Mouse (Mus musculus) granulocyte monocyte progenitor cell, adult 5-6 weeks (primary cell): Measurements from ENCODE around the gene Trappc12. TPM values are rescaled to one million over a fixed set of nuclear protein-coding genes. Genes with fewer than 3 reads are reported as not detected.

Experiments
- ATAC-seq: replicated peaks from 2 replicates; pipeline ENCODE4 v1.8.0; 2016; ENCODE audit warnings: mild to moderate bottlenecking, moderate TSS enrichment, inconsistent platforms; ENCODE audit not compliant: poor library complexity, severe bottlenecking
- total RNA-seq, 2 experiments: library from RNA; stranded (forward) in 1 of 2; stranded (reverse) in 1 of 2; fragments of 200-712, 200-1000 nt in 1 of 2; fragments of >200 nt in 1 of 2; fragmentation: Nextera tagmentation in 1 of 2; gene quantifications; 2 replicates each; pipeline ENCODE4 v1.2.3; 2014 to 2017

Trappc12 gene
- total RNA-seq, 2 experiments from 2014 or later: 41.2 to 46.5 TPM

- ATAC-seq: no peak
Measured at GRCm38 (mm10) chr12:28694231-28694630, 56.0 kb downstream of the Trappc12 start.

GRCm38 (mm10) chr12:28693738-28694137, 56.5 kb downstream of the Trappc12 start:
- ATAC-seq: no peak

DNA sequence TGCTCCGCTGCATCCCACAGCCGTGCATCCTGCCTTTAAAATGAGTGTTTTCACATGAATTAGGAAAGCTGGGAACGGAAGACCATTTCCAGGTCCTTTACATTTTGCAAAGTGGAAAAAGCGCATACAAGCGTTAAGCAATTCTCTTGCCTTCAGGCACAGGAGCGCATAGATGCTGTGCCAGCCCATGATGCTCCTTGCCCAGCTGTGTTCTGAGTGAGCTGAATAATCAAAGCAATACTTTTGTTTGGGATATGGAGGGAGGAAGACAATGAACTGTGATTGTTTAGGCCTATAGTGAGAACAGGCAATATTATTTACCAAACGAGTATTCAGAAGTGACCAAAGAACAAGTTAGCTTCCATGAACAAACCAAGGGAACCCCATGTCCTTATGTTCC, 59.5 kb downstream of the Trappc12 start:
- ATAC-seq: no peak

- no peak for ATAC-seq
Measured at GRCm38 (mm10) chr12:28688996-28689395, 61.3 kb downstream of the Trappc12 start.

GRCm38 (mm10) chr12:28686199-28686879, 63.9 kb downstream of the Trappc12 start:
- no peak for ATAC-seq

- ATAC-seq: no peak
Measured at GRCm38 (mm10) chr12:28685771-28686170, 64.5 kb downstream of the Trappc12 start.

DNA sequence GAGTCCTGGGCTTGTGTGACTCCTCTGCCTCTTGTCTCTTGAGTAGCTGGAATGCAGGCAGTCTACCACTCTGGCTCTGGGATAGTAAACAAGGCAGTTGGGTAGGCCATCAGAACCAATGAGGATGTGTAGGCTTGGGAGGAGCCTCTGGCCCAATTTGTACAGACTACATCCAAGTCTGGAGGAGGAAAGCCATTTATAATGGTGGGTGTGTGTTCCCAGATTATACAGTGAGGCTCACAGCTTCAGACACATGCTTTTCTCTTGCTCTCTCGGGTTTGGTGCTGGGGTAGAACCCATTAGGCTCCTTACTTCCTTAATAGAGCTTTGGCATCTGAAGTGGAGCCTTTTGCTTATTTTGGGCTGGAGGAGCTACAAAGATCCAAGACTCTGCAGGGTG, 65.6 kb downstream of the Trappc12 start:
- no peak for ATAC-seq

DNA sequence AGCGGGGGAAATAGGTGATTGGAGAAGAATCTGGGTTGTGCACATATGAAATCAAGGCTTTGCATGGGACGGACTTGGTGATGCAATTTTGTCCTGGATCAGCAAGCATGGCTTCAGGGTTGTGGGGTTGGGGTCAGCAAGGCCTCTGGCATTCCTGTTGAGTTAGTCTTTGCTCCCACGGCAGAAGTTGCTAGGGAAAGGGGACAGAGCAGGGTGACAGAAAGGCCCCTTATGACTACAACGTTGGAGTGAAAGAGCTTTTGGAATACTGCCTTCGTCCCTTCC, 74.4 kb downstream of the Trappc12 start:
- ATAC-seq: 0 out of 2 replicates have a peak, but pooled peaks have one; percentile 3

GRCm38 (mm10) chr12:28675121-28675924, 74.9 kb downstream of the Trappc12 start, which contains the start of gene Adi1:
Gene Adi1, plus strand, starts transcription at chr12:28675231.
- peak; percentile 87 for ATAC-seq

DNA sequence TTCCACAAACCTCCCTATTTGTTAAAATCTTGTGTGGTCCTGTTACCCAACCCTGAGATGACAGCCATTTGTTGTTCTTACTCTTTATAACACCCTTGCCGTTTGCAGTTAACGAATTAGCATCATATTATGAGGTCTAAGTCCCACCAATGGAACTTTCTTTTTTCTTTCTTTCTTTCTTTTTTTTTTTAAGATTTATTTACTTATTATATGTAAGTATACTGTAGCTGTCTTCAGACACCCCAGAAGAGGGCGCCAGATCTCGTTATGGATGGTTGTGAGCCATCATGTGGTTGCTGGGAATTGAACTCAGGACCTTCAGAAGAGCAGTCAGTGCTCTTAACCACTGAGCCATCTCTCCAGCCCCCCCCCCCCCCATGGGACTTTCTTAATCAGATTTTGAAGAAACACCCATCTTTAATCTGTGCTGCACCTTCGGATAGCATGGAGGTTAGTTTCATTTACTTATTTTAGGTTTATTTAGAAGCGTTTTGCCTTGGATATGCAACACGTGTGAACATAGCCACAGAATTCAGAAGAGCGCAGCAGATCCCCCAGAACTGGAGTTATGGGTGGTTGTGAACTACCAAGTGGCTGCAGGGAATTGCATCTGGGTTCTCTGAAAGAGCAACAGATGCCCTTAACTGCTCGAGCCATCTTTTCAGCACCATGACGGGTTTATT, 76.1 kb downstream of the Trappc12 start:
- ATAC-seq: no peak

DNA sequence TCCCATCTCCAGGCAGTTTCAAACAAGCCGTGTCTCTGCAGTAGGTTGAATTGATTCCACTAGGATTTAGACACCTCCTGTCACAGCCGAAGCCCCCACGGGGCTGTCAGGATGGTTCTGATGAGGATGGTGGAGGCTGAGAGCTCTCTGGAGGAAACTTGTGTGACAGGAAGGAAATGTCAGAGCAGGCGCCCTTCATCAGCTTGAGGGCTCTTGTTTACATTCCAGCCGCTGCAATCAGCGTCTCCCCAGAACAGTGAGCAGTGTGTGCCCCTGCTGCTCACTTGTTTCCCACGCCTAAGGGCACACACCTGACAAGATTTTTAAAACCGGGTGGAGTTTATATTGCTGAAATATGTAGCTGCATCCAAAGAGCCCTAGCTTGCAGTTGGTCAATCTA, 83.0 kb downstream of the Trappc12 start:
- ATAC-seq: no peak

DNA sequence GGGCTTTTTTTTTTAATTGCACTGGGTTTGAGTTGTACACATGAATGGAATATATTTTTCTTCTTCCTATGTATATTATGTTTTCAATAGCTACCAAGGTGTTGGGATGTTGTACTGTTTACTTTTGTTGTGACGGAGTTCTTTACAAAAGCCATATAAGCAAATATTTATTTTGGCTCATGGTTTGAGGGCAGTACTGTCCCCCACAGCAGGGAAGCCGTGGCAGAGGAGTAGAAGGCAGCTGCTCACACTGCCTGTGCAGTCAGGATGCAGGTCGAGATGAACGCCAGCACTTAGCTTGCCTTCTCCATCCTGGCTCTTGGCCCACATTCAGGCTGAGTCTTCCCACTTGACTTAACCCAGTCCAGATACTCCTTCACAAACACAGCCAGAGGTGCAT, 83.5 kb downstream of the Trappc12 start:
- ATAC-seq: no peak

- no peak for ATAC-seq
Measured at GRCm38 (mm10) chr12:28662628-28663027, 87.6 kb downstream of the Trappc12 start.

GRCm38 (mm10) chr12:28649141-28650110, 100.8 kb downstream of the Trappc12 start, which contains the start of gene Rnaseh1:
Gene Rnaseh1, plus strand, starts transcription at chr12:28649602.
- peak; percentile 97 for ATAC-seq

Other genes with a start within 250 kb of the Trappc12 start
- not detected in 2 replicates for gene Dcdc2c, start 198.1 kb downstream of the Trappc12 start, total RNA-seq (2014; fragmentation: Nextera tagmentation)
- 0.34 and 0.62 TPM in 2 replicates for gene Dcdc2c, start 198.1 kb downstream of the Trappc12 start, total RNA-seq (2017)
- not detected in 2 replicates for gene Allc, start 167.9 kb downstream of the Trappc12 start, total RNA-seq (2014; fragmentation: Nextera tagmentation)
- gene Allc, start 167.9 kb downstream of the Trappc12 start, total RNA-seq (2017): not detected in 2 replicates
- gene Colec11, start 127.1 kb downstream of the Trappc12 start, total RNA-seq (2014; fragmentation: Nextera tagmentation): not detected in 2 replicates
- gene Colec11, start 127.1 kb downstream of the Trappc12 start, total RNA-seq (2017): 0.62 TPM in 1 of 2 replicates, not detected in the other
- gene Rps7, start 114.5 kb downstream of the Trappc12 start, total RNA-seq (2014; fragmentation: Nextera tagmentation): 3,179 and 3,718 TPM in 2 replicates
- 5,371 and 5,776 TPM in 2 replicates for gene Rps7, start 114.5 kb downstream of the Trappc12 start, total RNA-seq (2017)
- gene Rnaseh1, start 100.9 kb downstream of the Trappc12 start, total RNA-seq (2014; fragmentation: Nextera tagmentation): 31.3 and 37.1 TPM in 2 replicates
- 26.2 and 33.5 TPM in 2 replicates for gene Rnaseh1, start 100.9 kb downstream of the Trappc12 start, total RNA-seq (2017)
- gene Adi1, start 75.2 kb downstream of the Trappc12 start, total RNA-seq (2014; fragmentation: Nextera tagmentation): 103 and 113 TPM in 2 replicates
- 34.1 and 43.9 TPM in 2 replicates for gene Adi1, start 75.2 kb downstream of the Trappc12 start, total RNA-seq (2017)
- 23.6 and 31.2 TPM in 2 replicates for gene Eipr1, start 1.3 kb upstream of the Trappc12 start, total RNA-seq (2014; fragmentation: Nextera tagmentation)
- 24.4 and 25.5 TPM in 2 replicates for gene Eipr1, start 1.3 kb upstream of the Trappc12 start, total RNA-seq (2017)